Mouse (Mus musculus) spleen, adult 2 months (tissue): ENCODE results near the gene Slc9a2.

Experiments used
- CTCF ChIP-seq: fragments of 200-500 bp; IDR thresholded peaks from 2 replicates; pipeline ENCODE4 v1.5.1; 2011; ENCODE audit warnings: mild to moderate bottlenecking, inconsistent platforms; ENCODE audit not compliant: insufficient read depth, insufficient read length, insufficient replicate concordance; ENCODE audit errors: extremely low read depth
- POLR2A ChIP-seq: fragments of 200-500 bp; IDR thresholded peaks from 2 replicates; pipeline ENCODE4 v1.6.1; 2011; ENCODE audit warnings: low read depth, low read length, inconsistent platforms

GRCm38 (mm10) chr1:40737671-40738070 lies 57.3 kb downstream of the Slc9a2 start:
- TF ChIP-seq CTCF (no peak), POLR2A (no peak)
